Mouse (Mus musculus) MEL (cell line): ENCODE data around the gene Calhm3. TPM values are rescaled to one million over a fixed set of nuclear protein-coding genes. Genes with fewer than 3 reads are reported as not detected.

Source experiments
- DNase-seq: peaks from one replicate; pipeline ENCODE4 v3.0.0; 2011; ENCODE audit warnings: low read depth, low spot score
- H3K27ac ChIP-seq: 2 replicates; pipeline ENCODE4 v1.5.1; 2012; ENCODE audit warnings: low read depth, mild to moderate bottlenecking, control low read depth, low read length, moderate library complexity; ENCODE audit not compliant: control insufficient read depth
- H3K27me3 ChIP-seq, 2 experiments: fragments of 150-350 bp in 1 of 2; sonication (generic) in 1 of 2; 2 replicates each; pipeline ENCODE4 v1.6.1; 2012; ENCODE audit warnings: low read length in 2 of 2, mild to moderate bottlenecking in 2 of 2, improper control_type of control experiment in 1 of 2, moderate library complexity in 1 of 2; ENCODE audit not compliant: insufficient read depth in 2 of 2, control insufficient read depth in 1 of 2
- H3K36me3 ChIP-seq, 2 experiments: 2 replicates each; pipeline ENCODE4 v1.6.1; 2012 to 2014; ENCODE audit warnings: low read length in 2 of 2, improper control_type of control experiment in 1 of 2, inconsistent platforms in 1 of 2, mild to moderate bottlenecking in 1 of 2; ENCODE audit not compliant: insufficient read depth in 2 of 2, control insufficient read depth in 1 of 2
- H3K4me1 ChIP-seq, 2 experiments: fragments of 150-350 bp in 1 of 2; sonication (generic) in 1 of 2; 2 replicates each; pipeline ENCODE4 v1.6.1; 2012; ENCODE audit warnings: low read length in 2 of 2, improper control_type of control experiment in 1 of 2, mild to moderate bottlenecking in 1 of 2; ENCODE audit not compliant: insufficient read depth in 2 of 2, control insufficient read depth in 1 of 2
- H3K4me3 ChIP-seq, 2 experiments: fragments of 150-350 bp in 1 of 2; sonication (generic) in 1 of 2; 2 replicates each; pipeline ENCODE4 v1.5.1; 2012; ENCODE audit warnings: low read depth in 2 of 2, low read length in 2 of 2, mild to moderate bottlenecking in 2 of 2, moderate library complexity in 2 of 2, control low read depth in 1 of 2, improper control_type of control experiment in 1 of 2; ENCODE audit not compliant: control insufficient read depth in 1 of 2, insufficient read depth in 1 of 2
- H3K79me2 ChIP-seq: 2 replicates; pipeline ENCODE4 v1.6.1; 2012; ENCODE audit warnings: mild to moderate bottlenecking, low read length, moderate library complexity; ENCODE audit not compliant: control insufficient read depth, poor library complexity, insufficient read depth
- H3K9ac ChIP-seq: 2 replicates; pipeline ENCODE4 v1.6.1; 2012; ENCODE audit warnings: low read depth, mild to moderate bottlenecking, control low read depth, low read length, moderate library complexity; ENCODE audit not compliant: control insufficient read depth, poor library complexity, severe bottlenecking
- H3K9me3 ChIP-seq: fragments of 150-350 bp; sonication (generic); replicated peaks from 2 replicates; pipeline ENCODE4 v1.6.1; 2012; ENCODE audit warnings: mild to moderate bottlenecking, low read length, improper control_type of control experiment, moderate library complexity; ENCODE audit not compliant: insufficient read depth
- BHLHE40 ChIP-seq: IDR thresholded peaks from 2 replicates; pipeline ENCODE4 v1.6.1; 2012; ENCODE audit warnings: low read depth, mild to moderate bottlenecking, inconsistent platforms, low read length, improper control_type of control experiment, borderline replicate concordance
- CHD1 ChIP-seq: IDR thresholded peaks from 2 replicates; pipeline ENCODE4 v1.6.1; 2012; ENCODE audit warnings: low read depth, mild to moderate bottlenecking, inconsistent platforms, low read length, improper control_type of control experiment
- CHD2 ChIP-seq: IDR thresholded peaks from 2 replicates; pipeline ENCODE4 v1.6.1; 2011; ENCODE audit warnings: low read length, improper control_type of control experiment
- CTCF ChIP-seq, 3 experiments: IDR thresholded peaks in 2 of 3; conservative IDR thresholded peaks in 1 of 3; 2 replicates each; pipeline ENCODE4 v1.5.1; 2011 to 2012; ENCODE audit warnings: low read length in 3 of 3, low read depth in 2 of 3, mild to moderate bottlenecking in 2 of 3, improper control_type of control experiment in 1 of 3, inconsistent platforms in 1 of 3, mixed read lengths in 1 of 3, moderate library complexity in 1 of 3; ENCODE audit not compliant: control insufficient read depth in 1 of 3, insufficient read depth in 1 of 3, poor library complexity in 1 of 3, severe bottlenecking in 1 of 3
- E2F4 ChIP-seq: IDR thresholded peaks from 2 replicates; pipeline ENCODE4 v1.6.1; 2011; ENCODE audit warnings: low read depth, low read length, improper control_type of control experiment, borderline replicate concordance
- ELF1 ChIP-seq: IDR thresholded peaks from 2 replicates; pipeline ENCODE4 v1.6.1; 2014; ENCODE audit warnings: low read depth, mild to moderate bottlenecking, inconsistent platforms, low read length, improper control_type of control experiment, moderate library complexity
- ETS1 ChIP-seq: IDR thresholded peaks from 2 replicates; pipeline ENCODE4 v1.6.1; 2012; ENCODE audit warnings: low read depth, mild to moderate bottlenecking, inconsistent platforms, low read length, improper control_type of control experiment, moderate library complexity
- GATA1 ChIP-seq: IDR thresholded peaks from 2 replicates; pipeline ENCODE4 v1.6.1; 2011; ENCODE audit warnings: low read depth, low read length, improper control_type of control experiment
- HCFC1 ChIP-seq: IDR thresholded peaks from 2 replicates; pipeline ENCODE4 v1.6.1; 2012; ENCODE audit warnings: low read depth, mild to moderate bottlenecking, inconsistent platforms, low read length, improper control_type of control experiment, moderate library complexity
- MAFK ChIP-seq: IDR thresholded peaks from 2 replicates; pipeline ENCODE4 v1.6.1; 2011; ENCODE audit warnings: low read depth, mild to moderate bottlenecking, low read length, improper control_type of control experiment, borderline replicate concordance
- MAX ChIP-seq: IDR thresholded peaks from 2 replicates; pipeline ENCODE4 v1.6.1; 2011; ENCODE audit warnings: low read length, improper control_type of control experiment
- MAZ ChIP-seq: IDR thresholded peaks from 2 replicates; pipeline ENCODE4 v1.6.1; 2012; ENCODE audit warnings: low read depth, mild to moderate bottlenecking, inconsistent platforms, low read length, improper control_type of control experiment
- MEF2A ChIP-seq: IDR thresholded peaks from 2 replicates; pipeline ENCODE4 v1.6.1; 2014; ENCODE audit warnings: low read depth, mild to moderate bottlenecking, inconsistent platforms, low read length, improper control_type of control experiment; ENCODE audit not compliant: poor library complexity, insufficient replicate concordance, severe bottlenecking; ENCODE audit errors: extremely low read depth
- MXI1 ChIP-seq: IDR thresholded peaks from 2 replicates; pipeline ENCODE4 v1.6.1; 2011; ENCODE audit warnings: mild to moderate bottlenecking, low read depth, low read length, improper control_type of control experiment
- NRF1 ChIP-seq: IDR thresholded peaks from 2 replicates; pipeline ENCODE4 v1.6.1; 2014; ENCODE audit warnings: low read depth, mild to moderate bottlenecking, inconsistent platforms, low read length, improper control_type of control experiment, moderate library complexity; ENCODE audit not compliant: poor library complexity, insufficient read depth, severe bottlenecking
- POLR2A ChIP-seq, 2 experiments: IDR thresholded peaks; 2 replicates each; pipeline ENCODE4 v1.6.1; 2011 to 2012; ENCODE audit warnings: low read length in 2 of 2, mild to moderate bottlenecking in 2 of 2, control low read depth in 1 of 2, improper control_type of control experiment in 1 of 2, low read depth in 1 of 2, moderate library complexity in 1 of 2; ENCODE audit not compliant: control insufficient read depth in 1 of 2, insufficient read depth in 1 of 2, poor library complexity in 1 of 2
- SIN3A ChIP-seq: IDR thresholded peaks from 2 replicates; pipeline ENCODE4 v1.6.1; 2012; ENCODE audit warnings: low read length, improper control_type of control experiment, inconsistent platforms
- SMC3 ChIP-seq: IDR thresholded peaks from 2 replicates; pipeline ENCODE4 v1.6.1; 2011; ENCODE audit warnings: low read depth, low read length, improper control_type of control experiment
- TBP ChIP-seq: IDR thresholded peaks from 2 replicates; pipeline ENCODE4 v1.8.0; 2011; ENCODE audit warnings: low read depth, low read length, improper control_type of control experiment
- UBTF ChIP-seq: IDR thresholded peaks from 2 replicates; pipeline ENCODE4 v1.6.1; 2012; ENCODE audit warnings: low read depth, mild to moderate bottlenecking, inconsistent platforms, low read length, improper control_type of control experiment, moderate library complexity, borderline replicate concordance; ENCODE audit not compliant: insufficient read depth
- USF1 ChIP-seq: IDR thresholded peaks from 2 replicates; pipeline ENCODE4 v1.6.1; 2014; ENCODE audit warnings: low read depth, mild to moderate bottlenecking, inconsistent platforms, low read length, improper control_type of control experiment, moderate library complexity
- ZC3H11A ChIP-seq: IDR thresholded peaks from 2 replicates; pipeline ENCODE4 v1.6.1; 2012; ENCODE audit warnings: low read depth, mild to moderate bottlenecking, inconsistent platforms, low read length, improper control_type of control experiment
- ZMIZ1 ChIP-seq: IDR thresholded peaks from 2 replicates; pipeline ENCODE4 v1.6.1; 2012; ENCODE audit warnings: low read depth, mild to moderate bottlenecking, inconsistent platforms, low read length, improper control_type of control experiment, moderate library complexity
- ZNF384 ChIP-seq: IDR thresholded peaks from 2 replicates; pipeline ENCODE4 v1.6.1; 2012; ENCODE audit warnings: low read depth, mild to moderate bottlenecking, inconsistent platforms, low read length, improper control_type of control experiment
- polyA plus RNA-seq, 2 experiments: library from polyadenylated mRNA; stranded (reverse) in 1 of 2; unstranded in 1 of 2; fragments of >175 nt in 1 of 2; fragments of >200 nt in 1 of 2; gene quantifications; 2 replicates each; pipeline versions ENCODE4 v1.2.1 to v1.2.4; 2012; ENCODE audit warnings: low replicate concordance in 2 of 2, low read depth in 1 of 2; ENCODE audit not compliant: insufficient read length in 2 of 2, insufficient read depth in 1 of 2, missing spikeins in 1 of 2
- total RNA-seq: library from RNA; depleted of rRNA; stranded (reverse); fragments of 300-350 nt; gene quantifications from 2 replicates; pipeline ENCODE4 v1.2.3, GENCODE M21; 2012; rRNA removed

Calhm3 gene
- total RNA-seq = not detected in 2 replicates
- polyA plus RNA-seq = not detected

DNA sequence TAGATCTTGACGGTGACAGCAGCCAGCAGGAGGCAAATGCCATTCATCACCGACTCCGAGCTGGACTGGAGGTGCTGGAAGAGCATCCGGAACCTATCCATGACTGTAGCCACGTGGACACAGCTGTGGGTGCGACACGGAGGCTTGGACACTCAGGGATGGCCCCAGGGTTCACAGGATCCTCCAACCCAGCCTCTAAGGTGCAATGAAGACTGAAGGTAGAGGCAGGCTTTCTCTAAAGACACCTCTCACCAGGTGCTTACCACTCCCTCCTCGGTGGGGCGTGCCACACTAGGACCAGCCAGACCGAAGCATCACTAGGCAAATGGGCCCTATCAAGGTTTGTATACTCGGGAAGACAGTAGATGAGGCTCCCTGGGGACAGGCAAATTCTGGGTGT, at the start of gene Calhm3:
TSS of gene Calhm3 (minus strand) at position 101 of the 400 bp plus-strand sequence.
- no peak within 1 kb of the TSS for H3K27ac ChIP-seq
- no peaks in the 10 kb centered on the region for H3K36me3 ChIP-seq
- H3K79me2 ChIP-seq = no peaks in the 10 kb centered on the region
- H3K9me3 ChIP-seq = no peaks in the 10 kb centered on the region
- H3K4me3 ChIP-seq = no peak within 1 kb of the TSS
- no peaks in the 10 kb centered on the region for H3K4me1 ChIP-seq
- DNase-seq = no peak
- no peak within 1 kb of the TSS for H3K9ac ChIP-seq
- peaks cover 12 to 17% of the 10 kb centered on the region in 2 experiments for H3K27me3 ChIP-seq
- TF ChIP-seq SMC3 (no peak), USF1 (no peak), ETS1 (no peak), MEF2A (no peak), GATA1 (no peak), ZNF384 (no peak), ELF1 (no peak)
- TF ChIP-seq, all 39 proteins: peak for 0

DNA sequence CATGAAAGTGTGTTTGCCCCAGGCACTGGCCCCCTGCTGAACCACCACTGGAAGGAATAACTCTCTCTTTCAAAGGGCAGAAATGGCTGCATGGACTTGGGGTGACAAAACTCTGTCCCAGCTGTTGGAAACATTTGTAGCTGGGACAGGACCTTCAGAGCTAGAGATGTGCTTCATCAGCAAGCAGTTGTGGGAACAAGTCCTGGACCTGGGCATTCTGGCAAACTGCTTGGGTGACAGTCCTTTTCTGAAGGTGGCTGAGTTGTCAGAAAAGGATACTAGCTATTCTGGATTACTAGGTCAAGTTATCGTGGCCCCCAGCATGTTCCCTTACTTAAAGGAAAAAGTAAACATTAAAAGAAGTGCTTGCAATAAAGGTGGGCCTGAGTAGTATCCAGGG, 48.6 kb upstream of the Calhm3 start:
- Histone ChIP-seq H3K4me1 (no peaks in the 10 kb centered on the region), H3K27ac (no peak overlapping the region), H3K4me3 (no peak overlapping the region), H3K9ac (no peak overlapping the region), H3K9me3 (no peaks in the 10 kb centered on the region), H3K36me3 (no peaks in the 10 kb centered on the region), H3K79me2 (no peaks in the 10 kb centered on the region), H3K27me3 (no peaks in the 10 kb centered on the region; a peak in 1 of 4 replicates)
- DNase-seq = no peak
- TF ChIP-seq UBTF (no peak), CHD1 (no peak), CTCF (IDR thresholded peaks at IDR 0.05 in 2 of 3, conservative IDR thresholded peaks at IDR 0.05 in 1 of 3; ENCODE audit: control insufficient read depth in 1 of 3, insufficient read depth in 1 of 3, low read depth in 2 of 3, low read length in 3 of 3, poor library complexity in 1 of 3, severe bottlenecking in 1 of 3) (no peak), ZMIZ1 (no peak), E2F4 (no peak), TBP (no peak), POLR2A (IDR thresholded peaks at IDR 0.05; ENCODE audit: control insufficient read depth in 1 of 2, insufficient read depth in 1 of 2, low read depth in 1 of 2, low read length in 2 of 2, poor library complexity in 1 of 2) (no peak), CHD2 (no peak), MAZ (no peak), HCFC1 (no peak), NRF1 (no peak), MXI1 (no peak), SIN3A (no peak), MAFK (no peak), ZC3H11A (no peak), MAX (no peak), SMC3 (no peak), ETS1 (no peak), BHLHE40 (no peak)
